Mouse (Mus musculus) subcutaneous adipose tissue, adult 2 months (tissue): Measurements from ENCODE around the gene Luzp2. TPM values are rescaled to one million over a fixed set of nuclear protein-coding genes. Genes with fewer than 3 reads are reported as not detected.

Experiments used
- polyA plus RNA-seq: library from polyadenylated mRNA; depleted of rRNA; stranded (reverse); fragments of >200 nt; gene quantifications from 2 replicates; pipeline ENCODE4 v1.2.3, GENCODE M21; 2012; ENCODE audit warnings: low replicate concordance; rRNA removed

The Luzp2 gene
- 0.03 and 0.54 TPM in 2 replicates for polyA plus RNA-seq

DNA sequence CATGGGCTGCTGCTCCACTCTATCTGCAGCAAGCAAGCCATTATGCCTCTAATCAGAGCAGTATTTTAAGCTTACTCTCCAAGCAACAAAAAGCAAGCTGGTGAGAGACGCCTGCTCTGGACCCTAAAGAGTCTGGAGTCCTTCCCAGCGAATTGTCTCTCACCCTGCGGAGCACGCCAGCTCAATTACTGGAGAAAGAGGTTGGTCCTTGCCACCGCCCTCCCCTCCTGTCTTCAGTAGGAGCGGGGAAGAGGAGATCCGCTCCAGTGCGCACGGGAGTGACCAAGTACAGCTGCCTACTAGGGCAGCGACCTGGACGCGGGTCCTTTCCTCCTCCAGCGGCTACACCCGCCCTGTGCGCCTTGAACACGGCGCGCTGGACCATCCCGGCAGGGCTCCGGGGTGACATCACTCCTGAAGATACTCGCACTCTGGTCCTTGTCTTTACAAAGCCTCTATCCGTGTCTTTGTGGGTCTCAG, at the start of gene Luzp2:
TSS of gene Luzp2 (plus strand) at position 127 of the 480 bp plus-strand sequence.

